Mouse (Mus musculus): ENCODE data around the gene Ube2l6. TPM values are rescaled to one million over a fixed set of nuclear protein-coding genes. Genes with fewer than 3 reads are reported as not detected.

Gene Ube2l6
- 21.1 TPM for polyA plus RNA-seq (2014; fragmentation: Illumina TruSeq; extraction: RNeasy Lipid Tissue Mini Kit (QIAGEN cat#74804); ENCODE audit: low read depth, low replicate concordance)

GRCm38 (mm10) chr2:84798493-84798921 is at the start of gene Ube2l6:
Gene Ube2l6, plus strand, starts transcription at chr2:84798828.

GRCm38 (mm10) chr2:84775241-84775640 is 23.4 kb upstream of the Ube2l6 start, which contains the start of gene Serping1:
Gene Serping1, minus strand, starts transcription at chr2:84775444.

GRCm38 (mm10) chr2:84822552-84822951 is 23.9 kb downstream of the Ube2l6 start, which contains the start of gene Smtnl1:
Gene Smtnl1, minus strand, starts transcription at chr2:84822652.

GRCm38 (mm10) chr2:84826488-84827282 is 28.1 kb downstream of the Ube2l6 start, which contains the start of gene Timm10:
Gene Timm10, plus strand, starts transcription at chr2:84826997.

GRCm38 (mm10) chr2:84838593-84838949 is 39.9 kb downstream of the Ube2l6 start, which contains the start of gene Slc43a1:
Gene Slc43a1, plus strand, starts transcription at chr2:84838850.

Other genes starting within 250 kb of the Ube2l6 start
- gene Ctnnd1, start 148.1 kb upstream of the Ube2l6 start, polyA plus RNA-seq (2014; fragmentation: Illumina TruSeq; extraction: RNeasy Lipid Tissue Mini Kit (QIAGEN cat#74804); ENCODE audit: low read depth, low replicate concordance), result 493 TPM
- gene Btbd18, start 139.7 kb upstream of the Ube2l6 start, polyA plus RNA-seq (2014; fragmentation: Illumina TruSeq; extraction: RNeasy Lipid Tissue Mini Kit (QIAGEN cat#74804); ENCODE audit: low read depth, low replicate concordance), result not detected
- 9.6 TPM for gene Selenoh, start 128.1 kb upstream of the Ube2l6 start, polyA plus RNA-seq (2014; fragmentation: Illumina TruSeq; extraction: RNeasy Lipid Tissue Mini Kit (QIAGEN cat#74804); ENCODE audit: low read depth, low replicate concordance)
- not detected for gene Gm28635, start 120.8 kb upstream of the Ube2l6 start, polyA plus RNA-seq (2014; fragmentation: Illumina TruSeq; extraction: RNeasy Lipid Tissue Mini Kit (QIAGEN cat#74804); ENCODE audit: low read depth, low replicate concordance)
- gene Med19, start 120.4 kb upstream of the Ube2l6 start, polyA plus RNA-seq (2014; fragmentation: Illumina TruSeq; extraction: RNeasy Lipid Tissue Mini Kit (QIAGEN cat#74804); ENCODE audit: low read depth, low replicate concordance), result 48.3 TPM
- 73.2 TPM for gene Tmx2, start 119.7 kb upstream of the Ube2l6 start, polyA plus RNA-seq (2014; fragmentation: Illumina TruSeq; extraction: RNeasy Lipid Tissue Mini Kit (QIAGEN cat#74804); ENCODE audit: low read depth, low replicate concordance)
- gene Zdhhc5, start 83.6 kb upstream of the Ube2l6 start, polyA plus RNA-seq (2014; fragmentation: Illumina TruSeq; extraction: RNeasy Lipid Tissue Mini Kit (QIAGEN cat#74804); ENCODE audit: low read depth, low replicate concordance), result 138 TPM
- 23.9 TPM for gene Clp1, start 71.5 kb upstream of the Ube2l6 start, polyA plus RNA-seq (2014; fragmentation: Illumina TruSeq; extraction: RNeasy Lipid Tissue Mini Kit (QIAGEN cat#74804); ENCODE audit: low read depth, low replicate concordance)
- gene Ypel4, start 64.8 kb upstream of the Ube2l6 start, polyA plus RNA-seq (2014; fragmentation: Illumina TruSeq; extraction: RNeasy Lipid Tissue Mini Kit (QIAGEN cat#74804); ENCODE audit: low read depth, low replicate concordance), result 2.0 TPM
- gene Gm19426, start 55.2 kb upstream of the Ube2l6 start, polyA plus RNA-seq (2014; fragmentation: Illumina TruSeq; extraction: RNeasy Lipid Tissue Mini Kit (QIAGEN cat#74804); ENCODE audit: low read depth, low replicate concordance), result not detected
- gene Serping1, start 23.4 kb upstream of the Ube2l6 start, polyA plus RNA-seq (2014; fragmentation: Illumina TruSeq; extraction: RNeasy Lipid Tissue Mini Kit (QIAGEN cat#74804); ENCODE audit: low read depth, low replicate concordance), result 23.3 TPM
- gene Smtnl1, start 23.8 kb downstream of the Ube2l6 start, polyA plus RNA-seq (2014; fragmentation: Illumina TruSeq; extraction: RNeasy Lipid Tissue Mini Kit (QIAGEN cat#74804); ENCODE audit: low read depth, low replicate concordance), result not detected
- 1.4 TPM for gene Timm10, start 28.2 kb downstream of the Ube2l6 start, polyA plus RNA-seq (2014; fragmentation: Illumina TruSeq; extraction: RNeasy Lipid Tissue Mini Kit (QIAGEN cat#74804); ENCODE audit: low read depth, low replicate concordance)
- 2.2 TPM for gene Slc43a1, start 40.0 kb downstream of the Ube2l6 start, polyA plus RNA-seq (2014; fragmentation: Illumina TruSeq; extraction: RNeasy Lipid Tissue Mini Kit (QIAGEN cat#74804); ENCODE audit: low read depth, low replicate concordance)
- not detected for gene Rtn4rl2, start 87.9 kb downstream of the Ube2l6 start, polyA plus RNA-seq (2014; fragmentation: Illumina TruSeq; extraction: RNeasy Lipid Tissue Mini Kit (QIAGEN cat#74804); ENCODE audit: low read depth, low replicate concordance)
- gene Slc43a3, start 137.8 kb downstream of the Ube2l6 start, polyA plus RNA-seq (2014; fragmentation: Illumina TruSeq; extraction: RNeasy Lipid Tissue Mini Kit (QIAGEN cat#74804); ENCODE audit: low read depth, low replicate concordance), result 25.2 TPM
- not detected for gene Prg2, start 181.6 kb downstream of the Ube2l6 start, polyA plus RNA-seq (2014; fragmentation: Illumina TruSeq; extraction: RNeasy Lipid Tissue Mini Kit (QIAGEN cat#74804); ENCODE audit: low read depth, low replicate concordance)
- gene Prg3, start 189.4 kb downstream of the Ube2l6 start, polyA plus RNA-seq (2014; fragmentation: Illumina TruSeq; extraction: RNeasy Lipid Tissue Mini Kit (QIAGEN cat#74804); ENCODE audit: low read depth, low replicate concordance), result not detected
- 82.5 TPM for gene Ssrp1, start 238.4 kb downstream of the Ube2l6 start, polyA plus RNA-seq (2014; fragmentation: Illumina TruSeq; extraction: RNeasy Lipid Tissue Mini Kit (QIAGEN cat#74804); ENCODE audit: low read depth, low replicate concordance)
- 0.54 TPM for gene P2rx3, start 238.6 kb downstream of the Ube2l6 start, polyA plus RNA-seq (2014; fragmentation: Illumina TruSeq; extraction: RNeasy Lipid Tissue Mini Kit (QIAGEN cat#74804); ENCODE audit: low read depth, low replicate concordance)
- gene Tnks1bp1, start 249.2 kb downstream of the Ube2l6 start, polyA plus RNA-seq (2014; fragmentation: Illumina TruSeq; extraction: RNeasy Lipid Tissue Mini Kit (QIAGEN cat#74804); ENCODE audit: low read depth, low replicate concordance), result 1.4 TPM

Data from sigmoid colon, adult 10 weeks (tissue).